Mouse (Mus musculus): Measurements from ENCODE around the gene Uqcc2. TPM values are rescaled to one million over a fixed set of nuclear protein-coding genes. Genes with fewer than 3 reads are reported as not detected.
A peak's percentile ranks its signal among the peaks of the same experiment; 100 is the strongest.

Gene Uqcc2
- polyA plus RNA-seq, 1 experiment from 2014 or later: 326 TPM

DNA sequence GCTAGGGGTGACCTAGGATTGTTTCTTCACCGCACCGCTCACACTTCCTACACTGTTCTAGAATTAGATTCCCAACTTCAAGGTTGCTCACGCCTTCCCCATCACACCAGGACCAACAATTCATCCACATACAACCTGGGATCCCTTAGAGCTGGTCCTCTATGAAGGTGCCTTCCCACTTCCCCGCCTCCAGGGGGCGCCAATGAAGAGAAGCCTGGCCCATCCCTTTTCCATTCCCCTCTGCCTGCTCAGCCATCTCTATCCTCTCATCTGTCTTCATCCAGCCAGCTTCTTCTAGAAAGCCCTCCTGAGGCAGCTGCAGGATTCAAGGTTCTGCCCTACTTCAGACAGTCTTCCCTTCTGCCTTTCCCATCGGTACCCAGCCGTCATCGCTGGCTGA lies 17.7 kb upstream of the Uqcc2 start:
- no peak overlapping the region for H3K4me2 ChIP-seq (replicated peaks; ENCODE audit: low read depth, low read length)
- no peak overlapping the region for H3K9ac ChIP-seq (ENCODE audit: low read depth, low read length)
- ATAC-seq (ENCODE audit: low FRiP score): no peak
- no peak overlapping the region for H3K27ac ChIP-seq (ENCODE audit: low read depth, low read length)
- WGBS: 71% methylated on average over 8 of the region's 8 CpGs
- no peaks in the 10 kb centered on the region for H3K27me3 ChIP-seq (ENCODE audit: control insufficient read depth, insufficient read depth, low read length)
- H3K9me3 ChIP-seq (ENCODE audit: control insufficient read depth, low read length): no peaks in the 10 kb centered on the region
- no peak overlapping the region for H3K4me3 ChIP-seq (ENCODE audit: low read depth, low read length)
- no peaks in the 10 kb centered on the region for H3K36me3 ChIP-seq (ENCODE audit: control insufficient read depth, insufficient read depth, low read length)
- no peak for DNase-seq (ENCODE audit: low spot score)
- H3K4me1 ChIP-seq (replicated peaks; ENCODE audit: control insufficient read depth, insufficient read depth, low read length): no peaks in the 10 kb centered on the region; the same call in 1 of the 2 replicates

DNA sequence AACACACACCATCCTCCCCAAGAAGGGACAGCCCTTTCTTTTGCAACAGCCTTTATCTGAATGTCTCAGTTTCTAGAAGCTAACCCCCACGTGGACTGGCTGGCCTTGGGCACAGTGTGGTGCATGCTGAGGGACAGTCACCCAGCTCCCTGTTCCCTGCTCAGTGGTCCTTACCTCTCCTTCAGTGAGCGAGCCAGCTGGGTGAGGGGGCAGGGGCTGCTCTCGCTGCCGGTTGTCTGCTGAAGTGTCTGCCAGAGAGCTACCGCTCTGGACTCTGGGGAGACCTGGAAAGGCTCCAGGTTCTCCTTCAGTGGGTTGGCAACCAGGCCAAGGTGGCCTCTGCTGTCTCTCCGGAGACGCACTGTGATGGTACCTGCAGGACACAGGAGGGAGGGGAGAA lies 17.2 kb upstream of the Uqcc2 start:
- H3K27ac ChIP-seq (ENCODE audit: low read depth, low read length): no peak overlapping the region
- no peak for ATAC-seq (ENCODE audit: low FRiP score)
- 78% methylated on average over 7 of the region's 7 CpGs for WGBS

DNA sequence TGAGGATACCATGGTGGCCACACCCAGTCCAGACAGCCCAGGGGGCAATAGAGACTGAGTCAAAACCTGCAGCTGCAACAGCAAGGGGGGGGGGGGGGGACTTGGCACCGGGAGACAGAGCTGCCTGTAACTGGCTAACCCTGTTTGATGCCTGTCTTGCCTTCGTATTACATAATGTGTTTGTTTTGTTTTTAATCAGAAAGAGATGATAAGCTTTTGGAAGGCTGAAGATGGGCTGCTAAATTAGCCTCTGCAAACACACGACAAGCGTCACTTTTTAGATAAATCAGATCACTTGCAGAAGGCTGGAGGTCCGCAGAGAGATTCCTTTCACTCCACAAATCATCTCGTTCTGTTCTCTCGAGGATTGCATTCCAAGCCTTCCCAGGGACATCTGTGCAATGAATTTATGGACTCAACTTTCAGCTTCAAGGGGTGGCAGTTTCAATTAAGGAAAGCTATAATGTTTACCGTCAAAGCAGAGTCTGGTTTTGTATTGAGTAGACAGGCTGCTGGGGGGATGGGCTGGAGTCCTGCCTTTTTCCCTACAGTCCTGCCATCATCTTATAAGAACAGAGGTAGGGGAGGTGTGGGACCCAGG lies 12.7 kb upstream of the Uqcc2 start:
- Histone ChIP-seq H3K4me1 (replicated peaks; ENCODE audit: control insufficient read depth, insufficient read depth, low read length) (peaks cover 4% of the 10 kb centered on the region), H3K36me3 (ENCODE audit: control insufficient read depth, insufficient read depth, low read length) (no peaks in the 10 kb centered on the region), H3K9ac (ENCODE audit: low read depth, low read length) (no peak overlapping the region), H3K4me3 (ENCODE audit: low read depth, low read length) (no peak overlapping the region), H3K4me2 (replicated peaks; ENCODE audit: low read depth, low read length) (no peak overlapping the region), H3K27ac (ENCODE audit: low read depth, low read length) (no peak overlapping the region), H3K9me3 (ENCODE audit: control insufficient read depth, low read length) (no peaks in the 10 kb centered on the region), H3K27me3 (ENCODE audit: control insufficient read depth, insufficient read depth, low read length) (no peaks in the 10 kb centered on the region)
- ATAC-seq (ENCODE audit: low FRiP score): no peak
- WGBS: 40% methylated on average over 8 of the region's 8 CpGs
- no peak for DNase-seq (ENCODE audit: low spot score)

More for the DNA sequence above, 17.2 kb upstream of the Uqcc2 start:
- Histone ChIP-seq H3K9me3 (ENCODE audit: control insufficient read depth, low read length) (no peaks in the 10 kb centered on the region), H3K4me1 (replicated peaks; ENCODE audit: control insufficient read depth, insufficient read depth, low read length) (peaks cover 2% of the 10 kb centered on the region; the same call in 1 of the 2 replicates), H3K9ac (ENCODE audit: low read depth, low read length) (no peak overlapping the region), H3K4me2 (replicated peaks; ENCODE audit: low read depth, low read length) (no peak overlapping the region), H3K27me3 (ENCODE audit: control insufficient read depth, insufficient read depth, low read length) (no peaks in the 10 kb centered on the region), H3K4me3 (ENCODE audit: low read depth, low read length) (no peak overlapping the region), H3K36me3 (ENCODE audit: control insufficient read depth, insufficient read depth, low read length) (no peaks in the 10 kb centered on the region)
- no peak for DNase-seq (ENCODE audit: low spot score)

DNA sequence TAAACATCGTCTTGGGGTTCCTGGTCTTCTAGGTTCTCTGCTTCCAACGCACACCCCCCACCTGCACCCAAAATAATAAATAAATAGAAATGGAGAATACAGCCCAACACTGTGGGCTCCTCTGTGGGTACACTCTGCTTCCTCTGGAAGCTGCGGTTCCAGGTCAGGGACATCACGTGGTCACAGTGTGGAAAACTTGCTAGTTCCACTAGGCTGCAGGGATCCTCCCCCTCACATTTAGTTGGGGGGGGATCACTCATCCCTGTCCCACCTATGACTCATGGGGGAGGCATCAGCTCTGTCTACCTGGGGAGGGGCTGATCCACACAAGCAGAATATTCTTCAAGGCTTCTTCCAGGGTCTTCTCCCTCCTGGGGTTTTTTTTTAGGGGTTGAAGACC lies 10.4 kb upstream of the Uqcc2 start:
- ATAC-seq (ENCODE audit: low FRiP score): no peak

DNA sequence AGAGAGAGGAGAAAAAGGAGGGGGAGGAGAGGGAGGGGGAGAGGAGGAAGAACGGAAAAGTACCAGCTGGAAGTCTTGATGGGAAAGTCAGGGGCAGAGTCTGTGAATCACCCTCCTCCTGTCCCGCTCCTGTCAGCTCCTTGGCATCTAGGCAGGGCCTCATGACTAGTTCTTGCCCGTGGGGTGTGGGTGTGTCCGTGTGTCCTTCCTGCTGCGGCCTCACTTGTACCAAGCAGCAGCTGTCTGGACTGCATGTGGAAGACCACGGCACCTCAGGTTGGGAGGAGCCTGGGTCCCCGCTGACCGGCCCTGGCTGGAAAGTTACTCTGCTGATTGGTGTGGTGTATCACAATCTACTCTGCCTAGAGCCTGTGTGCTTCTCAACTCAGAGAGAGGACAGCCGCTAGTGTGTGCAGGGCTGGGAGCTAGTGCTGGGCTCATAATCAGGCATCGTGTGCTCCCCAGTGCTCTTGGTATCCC lies 8.3 kb upstream of the Uqcc2 start:
- 59% methylated on average over 10 of the region's 10 CpGs for WGBS
- Histone ChIP-seq H3K27me3 (ENCODE audit: control insufficient read depth, insufficient read depth, low read length) (no peaks in the 10 kb centered on the region), H3K4me1 (replicated peaks; ENCODE audit: control insufficient read depth, insufficient read depth, low read length) (peaks cover 9% of the 10 kb centered on the region), H3K36me3 (ENCODE audit: control insufficient read depth, insufficient read depth, low read length) (no peaks in the 10 kb centered on the region), H3K27ac (ENCODE audit: low read depth, low read length) (no peak overlapping the region), H3K9ac (ENCODE audit: low read depth, low read length) (no peak overlapping the region), H3K9me3 (ENCODE audit: control insufficient read depth, low read length) (no peaks in the 10 kb centered on the region), H3K4me2 (replicated peaks; ENCODE audit: low read depth, low read length) (no peak overlapping the region), H3K4me3 (ENCODE audit: low read depth, low read length) (no peak overlapping the region)
- DNase-seq (ENCODE audit: low spot score): no peak
- no peak for ATAC-seq (ENCODE audit: low FRiP score)

More for the DNA sequence above, 10.4 kb upstream of the Uqcc2 start:
- H3K27me3 ChIP-seq (ENCODE audit: control insufficient read depth, insufficient read depth, low read length): no peaks in the 10 kb centered on the region
- no peak overlapping the region for H3K4me2 ChIP-seq (replicated peaks; ENCODE audit: low read depth, low read length)
- 80% methylated on average over 4 of the region's 4 CpGs for WGBS
- DNase-seq (ENCODE audit: low spot score): no peak
- H3K4me1 ChIP-seq (replicated peaks; ENCODE audit: control insufficient read depth, insufficient read depth, low read length): peaks cover 9% of the 10 kb centered on the region
- H3K27ac ChIP-seq (ENCODE audit: low read depth, low read length): no peak overlapping the region
- H3K4me3 ChIP-seq (ENCODE audit: low read depth, low read length): no peak overlapping the region
- H3K9me3 ChIP-seq (ENCODE audit: control insufficient read depth, low read length): no peaks in the 10 kb centered on the region
- no peaks in the 10 kb centered on the region for H3K36me3 ChIP-seq (ENCODE audit: control insufficient read depth, insufficient read depth, low read length)
- H3K9ac ChIP-seq (ENCODE audit: low read depth, low read length): no peak overlapping the region

DNA sequence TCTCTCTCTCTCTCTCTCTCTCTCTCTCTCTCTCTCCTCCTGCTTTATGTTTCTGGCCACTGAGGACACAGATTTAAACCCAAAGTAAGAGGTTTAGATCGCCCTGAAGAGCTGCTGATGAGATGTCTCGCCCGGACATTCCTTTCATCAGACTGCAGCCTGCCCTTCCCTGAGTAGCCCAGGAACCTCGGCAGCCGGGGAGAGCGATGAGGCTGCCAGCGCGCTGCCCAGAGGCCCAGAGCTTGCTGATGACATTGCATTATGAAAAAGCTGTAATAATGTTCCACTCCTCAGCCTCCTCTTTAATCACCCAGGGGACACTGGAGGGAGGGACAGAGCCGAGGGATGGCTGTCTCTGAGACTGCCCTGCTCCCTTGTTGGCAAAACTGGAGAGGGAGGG lies 6.5 kb upstream of the Uqcc2 start:
- no peak for ATAC-seq (ENCODE audit: low FRiP score)
- no peak for DNase-seq (ENCODE audit: low spot score)
- no peaks in the 10 kb centered on the region for H3K36me3 ChIP-seq (ENCODE audit: control insufficient read depth, insufficient read depth, low read length)
- H3K4me1 ChIP-seq (replicated peaks; ENCODE audit: control insufficient read depth, insufficient read depth, low read length): peaks cover 6% of the 10 kb centered on the region
- WGBS: 64% methylated on average over 9 of the region's 9 CpGs
- H3K9ac ChIP-seq (ENCODE audit: low read depth, low read length): no peak overlapping the region
- H3K4me2 ChIP-seq (replicated peaks; ENCODE audit: low read depth, low read length): no peak overlapping the region
- H3K27ac ChIP-seq (ENCODE audit: low read depth, low read length): 0 out of 2 replicates have a peak overlapping the region, but pooled peaks have one; percentile 49
- no peaks in the 10 kb centered on the region for H3K9me3 ChIP-seq (ENCODE audit: control insufficient read depth, low read length)
- no peaks in the 10 kb centered on the region for H3K27me3 ChIP-seq (ENCODE audit: control insufficient read depth, insufficient read depth, low read length)
- H3K4me3 ChIP-seq (ENCODE audit: low read depth, low read length): no peak overlapping the region

DNA sequence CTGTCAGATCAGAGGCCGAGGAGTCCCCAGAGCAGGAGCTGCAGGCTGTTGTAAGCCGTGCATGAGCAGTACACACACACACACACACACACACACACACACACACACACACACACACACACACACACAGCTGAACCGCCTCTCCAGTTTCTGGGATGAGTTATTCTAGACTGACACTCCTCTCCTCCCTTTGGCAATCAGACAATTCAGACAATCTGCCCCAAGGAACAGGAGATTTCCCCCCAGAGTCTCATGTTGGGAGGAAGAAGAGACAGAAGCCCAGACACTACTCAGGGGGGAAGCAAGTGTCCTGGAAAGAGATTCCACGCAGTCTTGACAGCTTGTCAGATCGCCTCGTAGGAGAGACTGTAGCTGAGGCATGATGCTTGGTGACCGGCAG lies 5.6 kb upstream of the Uqcc2 start:
- no peaks in the 10 kb centered on the region for H3K9me3 ChIP-seq (ENCODE audit: control insufficient read depth, low read length)
- H3K27me3 ChIP-seq (ENCODE audit: control insufficient read depth, insufficient read depth, low read length): no peaks in the 10 kb centered on the region
- peaks cover 4% of the 10 kb centered on the region for H3K4me1 ChIP-seq (replicated peaks; ENCODE audit: control insufficient read depth, insufficient read depth, low read length)
- ATAC-seq (ENCODE audit: low FRiP score): no peak
- no peaks in the 10 kb centered on the region for H3K36me3 ChIP-seq (ENCODE audit: control insufficient read depth, insufficient read depth, low read length)
- H3K4me2 ChIP-seq (replicated peaks; ENCODE audit: low read depth, low read length): no peak overlapping the region
- no peak overlapping the region for H3K9ac ChIP-seq (ENCODE audit: low read depth, low read length)
- no peak for DNase-seq (ENCODE audit: low spot score)
- H3K4me3 ChIP-seq (ENCODE audit: low read depth, low read length): no peak overlapping the region
- H3K27ac ChIP-seq (ENCODE audit: low read depth, low read length): peak overlapping the region; percentile 49; the same call in 1 of the 2 replicates
- 55% methylated on average over 7 of the region's 7 CpGs for WGBS

DNA sequence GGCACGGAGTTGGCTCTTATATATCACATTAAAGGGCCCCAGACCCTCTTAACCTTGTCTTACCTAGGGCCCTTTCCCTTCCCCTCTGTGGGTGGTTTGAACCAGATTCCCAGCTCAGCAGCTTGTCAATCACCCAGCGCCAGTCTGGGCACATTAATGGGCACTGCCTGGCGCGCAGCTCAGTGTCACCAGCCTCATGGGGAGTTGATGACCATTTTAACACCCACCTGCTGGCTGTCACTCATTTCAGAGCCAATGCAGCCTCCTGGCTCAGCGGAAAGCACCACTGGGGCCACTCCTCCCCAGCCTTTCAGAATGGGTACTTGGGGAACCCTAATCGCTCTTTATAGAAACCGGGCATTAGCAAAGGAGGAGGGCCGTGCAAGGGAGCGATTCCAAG lies 4.7 kb upstream of the Uqcc2 start:
- Histone ChIP-seq H3K9ac (ENCODE audit: low read depth, low read length) (no peak overlapping the region), H3K27me3 (ENCODE audit: control insufficient read depth, insufficient read depth, low read length) (no peaks in the 10 kb centered on the region), H3K4me2 (replicated peaks; ENCODE audit: low read depth, low read length) (no peak overlapping the region), H3K4me3 (ENCODE audit: low read depth, low read length) (no peak overlapping the region), H3K36me3 (ENCODE audit: control insufficient read depth, insufficient read depth, low read length) (no peaks in the 10 kb centered on the region), H3K4me1 (replicated peaks; ENCODE audit: control insufficient read depth, insufficient read depth, low read length) (peaks cover 5% of the 10 kb centered on the region), H3K27ac (ENCODE audit: low read depth, low read length) (no peak overlapping the region), H3K9me3 (ENCODE audit: control insufficient read depth, low read length) (no peaks in the 10 kb centered on the region)
- DNase-seq (ENCODE audit: low spot score) (no peak), ATAC-seq (ENCODE audit: low FRiP score) (no peak)
- WGBS: 73% methylated on average over 9 of the region's 9 CpGs

DNA sequence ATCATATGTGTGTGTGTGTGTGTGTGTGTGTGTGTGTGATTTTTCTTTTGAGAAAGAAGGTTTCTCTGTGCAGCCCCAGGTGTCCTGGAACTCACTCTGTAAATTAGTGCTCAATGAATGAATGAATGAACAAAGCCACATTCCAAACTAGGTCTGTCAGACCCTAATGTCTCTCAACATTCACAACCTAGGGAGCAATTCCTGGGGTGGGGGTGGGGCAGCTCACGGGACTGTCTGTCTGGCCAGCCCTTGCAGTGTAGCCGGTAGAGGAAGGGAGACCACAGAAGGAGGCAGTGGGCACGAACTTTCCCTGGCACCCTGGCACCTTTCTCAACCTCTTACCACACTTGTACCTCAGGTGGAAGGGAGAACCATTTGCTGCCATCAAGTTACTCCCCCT lies 999 bp upstream of the Uqcc2 start:
- ATAC-seq (ENCODE audit: low FRiP score) (no peak), DNase-seq (ENCODE audit: low spot score) (no peak)
- Histone ChIP-seq H3K36me3 (ENCODE audit: control insufficient read depth, insufficient read depth, low read length) (no peaks in the 10 kb centered on the region), H3K4me2 (replicated peaks; ENCODE audit: low read depth, low read length) (no peak overlapping the region), H3K4me3 (ENCODE audit: low read depth, low read length) (no peak overlapping the region), H3K27ac (ENCODE audit: low read depth, low read length) (no peak overlapping the region), H3K9ac (ENCODE audit: low read depth, low read length) (no peak overlapping the region), H3K9me3 (ENCODE audit: control insufficient read depth, low read length) (no peaks in the 10 kb centered on the region), H3K4me1 (replicated peaks; ENCODE audit: control insufficient read depth, insufficient read depth, low read length) (peaks cover 4% of the 10 kb centered on the region), H3K27me3 (ENCODE audit: control insufficient read depth, insufficient read depth, low read length) (no peaks in the 10 kb centered on the region)
- 25% methylated on average over 3 of the region's 3 CpGs for WGBS

Measured in hindbrain, embryonic 11.5 days (tissue).